Mouse (Mus musculus) heart, embryonic 11.5 days (tissue): Measurements from ENCODE around the gene Slf2. TPM values are rescaled to one million over a fixed set of nuclear protein-coding genes. Genes with fewer than 3 reads are reported as not detected.
A peak's percentile ranks its signal among the peaks of the same experiment; 100 is the strongest.

ENCODE experiments used
- ATAC-seq: fragments of 200-750 bp; cut with Nextera tagmentation; replicated peaks from 2 replicates; pipeline ENCODE4 v1.8.0; 2017; ENCODE audit warnings: moderate library complexity; ENCODE audit not compliant: insufficient number of reproducible peaks, low FRiP score, low TSS enrichment
- H3K27ac ChIP-seq: fragments of 300-500 bp; sonication (generic); 2 replicates; pipeline ENCODE4 v1.5.1; 2014; ENCODE audit warnings: mild to moderate bottlenecking, low read depth, low read length
- H3K27me3 ChIP-seq: fragments of 300-500 bp; sonication (generic); 2 replicates; pipeline ENCODE4 v1.6.1; 2014; ENCODE audit warnings: mild to moderate bottlenecking, low read length, mixed read lengths; ENCODE audit not compliant: control insufficient read depth, insufficient read depth
- H3K36me3 ChIP-seq: fragments of 300-500 bp; sonication (generic); 2 replicates; pipeline ENCODE4 v1.6.1; 2014; ENCODE audit warnings: mild to moderate bottlenecking, low read length, moderate library complexity, mixed read lengths; ENCODE audit not compliant: control insufficient read depth, insufficient read depth
- H3K4me1 ChIP-seq: fragments of 300-500 bp; sonication (generic); 2 replicates; pipeline ENCODE4 v1.6.1; 2014; ENCODE audit warnings: low read length; ENCODE audit not compliant: control insufficient read depth, insufficient read depth
- H3K4me2 ChIP-seq: fragments of 300-500 bp; sonication (generic); 2 replicates; pipeline ENCODE4 v1.6.1; 2014; ENCODE audit warnings: mild to moderate bottlenecking, moderate library complexity
- H3K4me3 ChIP-seq: fragments of 300-500 bp; sonication (generic); 2 replicates; pipeline ENCODE4 v1.5.1; 2014; ENCODE audit warnings: low read depth, low read length
- H3K9ac ChIP-seq: fragments of 300-500 bp; sonication (generic); 2 replicates; pipeline ENCODE4 v1.6.1; 2014; ENCODE audit warnings: mild to moderate bottlenecking, low read depth, low read length, moderate library complexity
- H3K9me3 ChIP-seq: fragments of 300-500 bp; sonication (generic); replicated peaks from 2 replicates; pipeline ENCODE4 v1.6.1; 2016; ENCODE audit warnings: low read length; ENCODE audit not compliant: control insufficient read depth
- WGBS: fragments of 180-500 bp; shearing (Covaris S2); extraction: QIAGEN DNeasy Blood & Tissue Kit; methylation state at CpG from one replicate; pipeline ENCODE4 v1.1.7; 2014; ENCODE audit not compliant: insufficient replicate concordance; 5-methylcytosine and 5-hydroxymethylcytosine counted together
- polyA plus RNA-seq: library from polyadenylated mRNA; unstranded; fragments of >200 nt; fragmentation: Nextera tagmentation; extraction: Ambion mirVana; gene quantifications from 2 replicates; pipeline ENCODE4 v1.2.1, GENCODE M21; 2014

The Slf2 gene
- polyA plus RNA-seq, 1 experiment from 2014 or later: 57.1 TPM

DNA sequence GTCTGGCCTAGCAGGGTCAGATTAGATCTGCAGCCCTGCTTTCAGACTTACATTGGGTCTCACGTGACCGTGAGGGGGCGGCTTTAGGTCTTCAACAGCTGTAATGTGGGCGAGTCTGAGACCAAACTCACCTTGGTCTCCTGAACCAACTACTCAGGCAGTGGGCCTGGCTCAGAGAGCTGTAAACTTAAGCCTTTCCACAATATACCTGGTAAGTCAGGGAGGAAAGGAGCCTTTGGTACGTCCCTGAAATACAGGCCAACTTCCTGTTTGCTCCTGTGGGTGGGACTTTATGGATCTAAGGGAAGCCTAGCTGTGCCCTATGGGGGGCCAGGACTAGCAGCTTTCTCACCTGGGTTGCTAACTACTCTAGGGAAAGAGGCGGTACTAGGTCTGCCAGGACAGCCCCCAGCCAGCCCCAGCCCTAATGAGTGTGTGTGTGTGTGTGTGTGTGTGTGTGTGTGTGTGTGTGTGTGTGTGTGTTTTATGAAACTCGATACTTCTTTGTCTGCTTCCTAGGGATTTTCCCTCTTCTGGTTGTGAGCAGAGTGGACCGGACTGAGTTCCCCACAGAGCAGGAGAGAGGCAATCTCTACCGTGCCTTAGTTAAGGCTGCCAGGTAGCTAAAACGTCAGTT, 83.5 kb downstream of the Slf2 start, which contains the start of gene Lzts2:
Gene Lzts2, plus strand, starts transcription at position 80 of the 637 bp plus-strand sequence.
- Histone ChIP-seq H3K9me3 (no peaks in the 10 kb centered on the region), H3K27me3 (no peaks in the 10 kb centered on the region), H3K36me3 (peaks cover 8% of the 10 kb centered on the region; the same call in 1 of the 2 replicates), H3K4me1 (peaks cover 18% of the 10 kb centered on the region), H3K4me3 (peak within 1 kb of the TSS; percentile 80), H3K27ac (peak within 1 kb of the TSS; percentile 99), H3K9ac (peak within 1 kb of the TSS; percentile 96), H3K4me2 (peak within 1 kb of the TSS; percentile 99)
- WGBS: 11% methylated on average over 10 of the region's 10 CpGs
- no peak for ATAC-seq

DNA sequence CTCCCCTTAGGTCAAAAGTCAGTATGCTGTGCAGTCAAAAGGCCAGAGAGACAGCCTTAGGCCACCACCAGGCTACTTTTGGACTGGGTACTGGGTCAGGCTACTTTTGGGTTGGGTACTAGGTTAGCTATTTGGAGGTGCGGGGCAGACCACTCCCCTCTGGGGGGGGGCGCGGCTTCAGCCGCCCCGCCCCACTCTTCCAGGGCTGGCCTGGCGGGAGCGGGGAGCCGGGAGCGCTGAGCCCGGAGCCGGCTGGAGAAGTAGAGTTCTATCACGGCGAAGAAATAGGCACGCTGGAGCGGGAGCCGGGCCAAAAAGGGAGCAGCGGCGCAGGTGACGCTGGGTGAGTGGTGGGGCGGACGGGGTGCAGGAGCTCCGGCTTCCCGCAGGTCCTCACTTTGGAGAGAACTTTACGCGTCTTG, 84.0 kb downstream of the Slf2 start:
- Histone ChIP-seq H3K4me3 (peak overlapping the region; percentile 80), H3K4me2 (peak overlapping the region; percentile 99), H3K27me3 (no peaks in the 10 kb centered on the region), H3K27ac (peak overlapping the region; percentile 99), H3K4me1 (peaks cover 20% of the 10 kb centered on the region), H3K9me3 (no peaks in the 10 kb centered on the region), H3K36me3 (peaks cover 8% of the 10 kb centered on the region; the same call in 1 of the 2 replicates), H3K9ac (peak overlapping the region; percentile 96)
- WGBS: under 1% methylated on average over 25 of the region's 25 CpGs
- no peak for ATAC-seq

DNA sequence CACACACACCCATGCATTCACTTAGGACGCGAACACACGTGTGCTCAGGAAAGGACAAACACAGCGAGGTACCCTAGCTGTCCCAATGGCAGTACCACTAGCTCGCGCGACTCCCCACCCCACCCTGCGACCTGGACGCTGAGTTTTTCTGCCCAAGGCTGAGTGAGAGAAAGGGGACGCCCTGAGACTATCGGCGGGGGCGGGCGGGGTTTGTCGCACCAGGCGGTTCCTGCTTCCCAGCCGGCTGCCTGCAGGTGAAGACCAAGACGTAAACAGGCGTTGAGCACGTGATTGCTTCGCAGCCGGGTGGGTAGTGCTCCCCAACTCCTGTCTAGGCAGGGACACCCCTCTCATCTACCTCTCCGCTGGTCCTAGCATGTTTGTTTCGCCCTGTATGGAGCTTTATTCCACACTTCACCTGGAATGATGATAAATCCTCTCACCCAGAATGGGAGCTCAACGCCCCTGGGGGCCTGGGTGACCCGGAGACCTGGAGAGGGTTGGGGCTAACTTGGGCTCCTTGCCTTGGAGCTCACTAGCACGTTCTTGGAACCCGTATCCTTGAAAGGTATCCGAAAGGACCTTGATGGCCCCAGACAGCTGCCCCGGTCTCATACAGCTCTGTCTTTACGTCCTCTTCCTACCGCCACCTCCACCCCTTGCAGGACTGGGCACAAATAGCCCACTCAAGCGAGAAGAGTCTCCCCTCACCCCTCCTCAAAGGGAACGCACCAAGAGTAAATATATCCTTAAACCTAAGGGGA, 84.7 kb downstream of the Slf2 start:
- Histone ChIP-seq H3K9me3 (no peaks in the 10 kb centered on the region), H3K4me1 (peaks cover 27% of the 10 kb centered on the region), H3K36me3 (peaks cover 2% of the 10 kb centered on the region; the same call in 1 of the 2 replicates), H3K27me3 (no peaks in the 10 kb centered on the region), H3K27ac (peak overlapping the region; percentile 99), H3K4me3 (peak overlapping the region; percentile 80), H3K9ac (peak overlapping the region; percentile 96), H3K4me2 (peak overlapping the region; percentile 99)
- ATAC-seq: peak; percentile 25; the same call in 1 of the 2 replicates
- WGBS: under 1% methylated on average over 31 of the region's 34 CpGs

DNA sequence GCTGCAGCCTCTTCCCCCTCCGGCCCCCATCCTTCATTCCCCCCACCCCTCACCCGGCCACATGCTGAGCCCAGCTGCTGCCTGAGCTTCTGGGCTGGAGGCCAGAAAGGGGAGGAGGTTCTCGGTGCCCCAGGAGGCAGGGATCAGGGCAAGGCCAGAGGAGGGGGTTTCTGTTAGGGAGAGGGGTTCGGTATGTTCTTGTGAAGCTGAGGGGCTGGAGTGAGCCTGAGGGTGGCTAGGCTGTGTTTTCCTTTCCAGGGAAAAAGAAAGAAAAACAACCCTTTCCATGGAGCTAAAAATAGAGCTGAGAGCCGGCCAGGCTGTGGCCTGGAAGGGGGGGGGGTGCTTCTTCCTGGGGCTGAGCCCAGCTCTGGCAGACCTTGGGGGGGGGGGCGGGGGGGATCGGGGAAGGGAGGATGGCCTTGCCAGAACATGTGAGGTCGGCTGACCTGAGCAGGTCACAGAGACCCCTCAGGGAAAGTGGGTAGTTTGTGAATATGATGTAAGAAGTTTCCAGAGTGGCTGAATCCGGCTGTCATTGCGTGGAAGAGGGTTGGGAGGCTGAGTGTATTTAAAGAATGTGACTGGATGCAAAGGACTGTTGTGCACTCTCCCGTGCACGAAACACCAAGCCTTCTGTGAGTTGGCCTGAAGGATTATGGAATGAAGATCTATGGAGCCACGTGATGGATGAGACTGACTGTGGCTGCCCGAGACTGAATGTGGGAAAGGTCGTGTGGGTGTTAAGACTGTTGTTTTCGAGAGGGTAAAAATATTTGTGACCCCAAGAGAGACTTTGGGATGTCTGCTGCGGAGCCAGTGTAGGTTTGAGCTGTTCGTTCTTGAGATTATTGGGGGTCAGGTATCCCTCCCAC, 85.6 kb downstream of the Slf2 start:
- H3K4me3 ChIP-seq: peak overlapping the region; percentile 80
- no peaks in the 10 kb centered on the region for H3K27me3 ChIP-seq
- ATAC-seq: peak; percentile 11; the same call in 1 of the 2 replicates
- peak overlapping the region; percentile 99 for H3K4me2 ChIP-seq
- H3K9me3 ChIP-seq: no peaks in the 10 kb centered on the region
- H3K27ac ChIP-seq: peak overlapping the region; percentile 99
- H3K36me3 ChIP-seq: peaks cover under 1% of the 10 kb centered on the region; the same call in 1 of the 2 replicates
- peaks cover 31% of the 10 kb centered on the region for H3K4me1 ChIP-seq
- peak overlapping the region; percentile 96 for H3K9ac ChIP-seq
- under 1% methylated on average over 18 of the region's 18 CpGs for WGBS

DNA sequence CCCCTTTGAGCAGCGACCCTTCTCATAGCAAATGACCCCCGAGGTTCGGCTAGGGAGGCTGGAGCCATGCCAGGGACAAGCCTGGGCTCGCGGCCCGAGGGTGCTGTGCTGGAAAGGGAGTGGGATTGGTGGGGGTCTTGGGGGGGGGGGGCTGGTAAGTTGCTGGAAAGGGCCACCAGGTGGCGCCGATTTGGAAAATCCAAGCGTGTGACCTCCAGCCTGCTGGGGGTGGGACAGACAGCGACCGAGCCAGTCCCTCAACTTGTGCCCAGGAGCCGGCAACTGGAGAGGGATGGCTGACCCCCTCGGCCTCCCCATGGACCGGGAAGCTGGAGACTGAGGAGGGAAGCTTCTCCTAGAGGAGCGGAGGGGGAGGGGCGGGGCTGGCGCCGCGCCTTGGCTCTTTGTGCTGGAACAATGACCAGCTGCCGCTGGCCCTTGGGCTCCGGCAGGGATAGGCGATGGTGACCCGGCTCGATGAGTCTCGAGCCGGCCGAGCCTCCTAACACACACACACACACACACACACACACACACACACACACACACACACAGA, 86.3 kb downstream of the Slf2 start:
- ATAC-seq: peak; percentile 29; the same call in 1 of the 2 replicates
- H3K27me3 ChIP-seq: no peaks in the 10 kb centered on the region
- peak overlapping the region; percentile 99 for H3K4me2 ChIP-seq
- WGBS: under 1% methylated on average over 27 of the region's 27 CpGs
- H3K4me3 ChIP-seq: peak overlapping the region; percentile 80
- H3K9me3 ChIP-seq: no peaks in the 10 kb centered on the region
- H3K4me1 ChIP-seq: peaks cover 31% of the 10 kb centered on the region
- H3K9ac ChIP-seq: peak overlapping the region; percentile 96
- peak overlapping the region; percentile 99 for H3K27ac ChIP-seq
- peaks cover 4% of the 10 kb centered on the region for H3K36me3 ChIP-seq

DNA sequence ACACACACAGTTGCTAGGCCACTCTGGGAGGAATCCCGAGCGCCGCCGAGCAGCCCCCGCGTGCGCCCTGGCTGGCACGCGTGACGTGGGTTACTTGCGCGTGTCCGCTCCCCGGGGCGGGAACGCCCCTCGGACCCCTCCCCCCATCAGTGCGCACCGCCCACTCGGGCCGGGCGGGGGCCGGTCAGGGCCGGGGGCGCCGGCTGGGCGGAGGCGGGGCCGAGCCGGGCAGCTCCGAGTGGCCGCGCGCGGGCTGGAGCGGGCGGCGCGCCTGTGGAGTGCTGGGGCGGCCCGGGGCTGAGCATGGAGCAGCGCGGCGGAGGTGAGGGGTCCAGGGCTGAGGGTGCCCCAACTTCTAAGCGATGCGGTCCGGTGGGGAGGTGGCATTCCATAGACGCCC, 87.0 kb downstream of the Slf2 start:
- H3K9ac ChIP-seq: peak overlapping the region; percentile 96
- H3K27ac ChIP-seq: peak overlapping the region; percentile 99
- peaks cover 9% of the 10 kb centered on the region for H3K36me3 ChIP-seq
- peak overlapping the region; percentile 80 for H3K4me3 ChIP-seq
- H3K4me1 ChIP-seq: peaks cover 31% of the 10 kb centered on the region
- H3K9me3 ChIP-seq: no peaks in the 10 kb centered on the region
- WGBS: 1% methylated on average over 41 of the region's 48 CpGs
- peak overlapping the region; percentile 99 for H3K4me2 ChIP-seq
- peak; percentile 78 for ATAC-seq
- no peaks in the 10 kb centered on the region for H3K27me3 ChIP-seq

DNA sequence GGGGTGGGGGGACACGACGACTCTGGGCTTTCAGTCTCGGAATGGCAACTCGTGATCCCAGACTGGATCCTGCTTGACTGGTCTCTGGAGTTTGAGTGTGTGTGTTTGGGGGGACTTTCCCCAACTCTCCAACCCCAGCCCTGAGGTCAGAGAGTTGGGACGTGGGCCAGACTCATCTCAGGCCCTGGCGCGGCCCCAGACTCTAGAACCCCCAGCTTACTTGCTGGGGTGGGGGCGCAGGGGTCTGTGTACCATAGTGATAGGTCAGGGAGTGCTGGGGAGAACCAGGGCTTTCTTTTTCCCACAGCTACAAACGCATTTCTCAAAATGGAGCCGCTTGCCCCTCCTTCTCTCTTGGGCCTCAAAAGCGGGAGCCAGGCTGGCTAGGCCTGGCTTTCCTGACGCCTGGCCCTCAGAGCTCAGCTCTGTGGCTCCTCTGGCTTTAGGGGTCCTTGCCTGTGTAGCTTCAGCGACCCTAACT, 87.4 kb downstream of the Slf2 start:
- ATAC-seq: no peak
- Histone ChIP-seq H3K27me3 (no peaks in the 10 kb centered on the region), H3K9me3 (no peaks in the 10 kb centered on the region), H3K36me3 (peaks cover 9% of the 10 kb centered on the region), H3K4me3 (peak overlapping the region; percentile 80), H3K27ac (peak overlapping the region; percentile 99), H3K4me1 (peaks cover 31% of the 10 kb centered on the region), H3K9ac (peak overlapping the region; percentile 96), H3K4me2 (peak overlapping the region; percentile 99)
- 3% methylated on average over 13 of the region's 13 CpGs for WGBS
